Mouse (Mus musculus): ENCODE measurements at regions not wholly inside any gene's neighbourhood (a gene's known extent, or its start where the extent isn't known, plus 50 kb on each side); places are given as distances from the start of the nearest gene placed in this dataset.
A peak's percentile ranks its signal among the peaks of the same experiment; 100 is the strongest.

DNA sequence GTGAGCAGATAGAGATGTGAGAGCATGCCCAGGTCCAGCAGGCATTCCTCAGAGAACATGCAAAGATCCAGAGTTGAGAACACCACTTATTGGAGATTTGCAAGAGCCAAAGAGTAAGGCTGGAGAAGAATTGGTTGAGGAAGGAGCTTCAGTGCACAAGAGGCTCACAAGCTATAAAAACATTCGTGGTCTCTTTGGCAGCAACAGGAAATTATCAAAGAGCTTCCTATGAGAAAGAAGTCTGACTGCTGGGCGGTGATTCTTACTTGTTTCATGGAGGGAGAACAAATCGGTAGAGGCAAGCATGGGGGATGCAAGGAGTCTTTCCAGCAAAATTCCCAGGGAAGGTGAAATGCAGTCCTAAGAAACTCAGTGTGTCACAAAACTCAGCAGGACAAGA, 83.0 kb upstream of the Dph5 start:
- no peak for ATAC-seq (ENCODE audit: extremely low read depth, insufficient number of reproducible peaks, low FRiP score, poor library complexity, severe bottlenecking)
- DNase-seq (ENCODE audit: low spot score) = no peak
- peaks cover 19% of the 10 kb centered on the region; the same call in 1 of the 2 replicates for H3K27me3 ChIP-seq (ENCODE audit: insufficient read depth, low read length)
- H3K36me3 ChIP-seq (replicated peaks) = no peaks in the 10 kb centered on the region
- no peaks in the 10 kb centered on the region for H3K9me3 ChIP-seq (replicated peaks)
- no peak for TF ChIP-seq GATA2 (IDR thresholded peaks at IDR 0.05; ENCODE audit: borderline replicate concordance, low read depth, low read length)
- TF ChIP-seq POLR2AphosphoS5 (IDR thresholded peaks at IDR 0.05; ENCODE audit: insufficient replicate concordance, low read depth, low read length) = no peak
- no peak for TF ChIP-seq TAL1 (conservative IDR thresholded peaks at IDR 0.05; ENCODE audit: low read depth, low read length)
- no peak for TF ChIP-seq CTCF (IDR thresholded peaks at IDR 0.05; ENCODE audit: low read depth, low read length)
- TF ChIP-seq GATA1 (IDR thresholded peaks at IDR 0.05; ENCODE audit: borderline replicate concordance, low read length) = no peak
- H3K4me3 ChIP-seq (ENCODE audit: low read depth, low read length) = no peak overlapping the region
- H3K4me1 ChIP-seq (ENCODE audit: insufficient read depth, low read depth, low read length) = peaks cover 24% of the 10 kb centered on the region

DNA sequence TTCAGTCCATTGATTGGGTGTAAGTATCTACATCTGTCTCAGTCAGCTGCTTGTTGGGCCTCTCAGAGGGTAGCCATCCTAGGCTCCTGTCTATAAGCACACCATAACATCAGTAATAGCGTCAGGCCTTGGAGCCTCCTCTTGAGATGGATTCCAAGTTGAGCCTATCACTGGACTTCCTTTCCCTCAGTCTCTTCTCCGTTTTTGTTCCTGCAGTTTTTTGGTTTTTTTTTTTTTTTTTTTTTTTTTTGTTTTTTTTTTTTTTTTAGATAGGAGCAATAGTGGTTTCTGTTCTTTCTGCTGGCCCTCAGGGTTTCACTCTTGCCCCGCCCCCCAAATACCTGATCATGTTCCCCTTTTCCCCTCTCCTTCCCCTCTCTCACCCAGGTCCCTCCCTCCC, 80.6 kb upstream of the Dph5 start:
- no peak for DNase-seq (ENCODE audit: low spot score)
- H3K27me3 ChIP-seq (ENCODE audit: insufficient read depth, low read length) = 0 out of 2 replicates have a peak, but pooled peaks cover 15% of the 10 kb centered on the region

DNA sequence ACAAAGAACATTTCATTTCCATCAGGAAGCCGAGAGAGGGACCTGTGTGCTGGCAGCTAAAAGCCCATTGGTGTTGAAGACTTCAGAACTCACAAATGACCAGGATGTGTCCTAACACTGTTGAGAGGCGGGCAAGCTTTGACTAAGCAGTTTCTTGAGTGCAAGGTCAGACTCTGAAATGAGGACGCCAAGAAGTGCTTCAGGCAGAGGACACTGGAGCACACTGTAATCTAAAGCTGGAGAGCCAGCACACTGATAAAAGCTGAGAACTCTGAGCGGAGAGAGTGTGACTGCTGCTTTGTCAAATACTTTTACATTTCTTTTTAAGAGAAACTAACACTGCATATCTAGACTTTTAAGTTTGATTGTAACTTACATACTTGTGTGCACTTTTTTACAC, 72.5 kb upstream of the Dph5 start:
- H3K27me3 ChIP-seq (ENCODE audit: insufficient read depth, low read length) = peaks cover 5% of the 10 kb centered on the region
- TF ChIP-seq GATA2 (IDR thresholded peaks at IDR 0.05; ENCODE audit: borderline replicate concordance, low read depth, low read length) (no peak), TAL1 (conservative IDR thresholded peaks at IDR 0.05; ENCODE audit: low read depth, low read length) (no peak), GATA1 (IDR thresholded peaks at IDR 0.05; ENCODE audit: borderline replicate concordance, low read length) (no peak), CTCF (IDR thresholded peaks at IDR 0.05; ENCODE audit: low read depth, low read length) (no peak), POLR2AphosphoS5 (IDR thresholded peaks at IDR 0.05; ENCODE audit: insufficient replicate concordance, low read depth, low read length) (no peak)
- no peaks in the 10 kb centered on the region for H3K36me3 ChIP-seq (replicated peaks)
- no peaks in the 10 kb centered on the region for H3K9me3 ChIP-seq (replicated peaks)
- peaks cover 44% of the 10 kb centered on the region for H3K4me1 ChIP-seq (ENCODE audit: insufficient read depth, low read depth, low read length)
- ATAC-seq (ENCODE audit: extremely low read depth, insufficient number of reproducible peaks, low FRiP score, poor library complexity, severe bottlenecking) = 0 out of 2 replicates have a peak, but pooled peaks have one; percentile 10
- no peak overlapping the region for H3K4me3 ChIP-seq (ENCODE audit: low read depth, low read length)
- DNase-seq (ENCODE audit: low spot score) = no peak

More for the DNA sequence above, 80.6 kb upstream of the Dph5 start:
- ATAC-seq (ENCODE audit: extremely low read depth, insufficient number of reproducible peaks, low FRiP score, poor library complexity, severe bottlenecking) = no peak
- no peak for TF ChIP-seq TAL1 (conservative IDR thresholded peaks at IDR 0.05; ENCODE audit: low read depth, low read length)
- TF ChIP-seq CTCF (IDR thresholded peaks at IDR 0.05; ENCODE audit: low read depth, low read length) = no peak
- no peak for TF ChIP-seq GATA2 (IDR thresholded peaks at IDR 0.05; ENCODE audit: borderline replicate concordance, low read depth, low read length)
- no peak for TF ChIP-seq GATA1 (IDR thresholded peaks at IDR 0.05; ENCODE audit: borderline replicate concordance, low read length)
- TF ChIP-seq POLR2AphosphoS5 (IDR thresholded peaks at IDR 0.05; ENCODE audit: insufficient replicate concordance, low read depth, low read length) = no peak
- Histone ChIP-seq H3K9me3 (replicated peaks) (no peaks in the 10 kb centered on the region), H3K4me1 (ENCODE audit: insufficient read depth, low read depth, low read length) (0 out of 2 replicates have a peak, but pooled peaks cover 3% of the 10 kb centered on the region), H3K4me3 (ENCODE audit: low read depth, low read length) (no peak overlapping the region), H3K36me3 (replicated peaks) (no peaks in the 10 kb centered on the region)

DNA sequence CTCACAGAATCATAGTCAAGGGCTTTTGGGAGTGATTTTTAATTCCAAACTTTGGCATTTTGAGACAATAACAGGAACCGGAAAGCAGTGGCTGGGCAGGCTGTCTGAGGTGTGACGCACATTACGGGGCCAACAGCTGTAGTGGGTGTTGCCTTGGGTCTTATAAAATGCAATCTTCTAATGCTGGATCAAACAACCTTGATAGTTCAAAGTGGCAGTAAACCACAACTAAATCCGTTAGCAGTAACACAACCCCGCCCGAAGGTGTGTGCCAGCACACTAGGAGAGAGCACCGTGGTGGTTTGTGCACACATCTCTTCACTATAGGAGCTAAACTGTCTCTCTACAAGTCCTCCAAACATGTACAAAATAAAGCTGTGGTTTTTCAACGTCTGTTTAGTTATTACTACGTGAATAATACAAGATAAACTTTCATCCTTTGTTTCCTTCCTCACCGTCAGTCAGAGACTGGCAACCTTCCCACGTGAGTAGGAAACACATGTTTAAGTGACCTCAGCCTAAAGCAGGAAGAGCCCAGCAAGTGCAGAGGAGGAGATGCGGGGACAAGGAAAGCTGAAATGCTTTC, 72.0 kb upstream of the Dph5 start:
- Histone ChIP-seq H3K4me3 (ENCODE audit: low read depth, low read length) (no peak overlapping the region), H3K27me3 (ENCODE audit: insufficient read depth, low read length) (peaks cover 7% of the 10 kb centered on the region), H3K4me1 (ENCODE audit: insufficient read depth, low read depth, low read length) (peaks cover 49% of the 10 kb centered on the region), H3K36me3 (replicated peaks) (no peaks in the 10 kb centered on the region), H3K9me3 (replicated peaks) (no peaks in the 10 kb centered on the region)
- no peak for DNase-seq (ENCODE audit: low spot score)
- TF ChIP-seq GATA1 (IDR thresholded peaks at IDR 0.05; ENCODE audit: borderline replicate concordance, low read length) (no peak), CTCF (IDR thresholded peaks at IDR 0.05; ENCODE audit: low read depth, low read length) (no peak), POLR2AphosphoS5 (IDR thresholded peaks at IDR 0.05; ENCODE audit: insufficient replicate concordance, low read depth, low read length) (no peak), TAL1 (conservative IDR thresholded peaks at IDR 0.05; ENCODE audit: low read depth, low read length) (no peak), GATA2 (IDR thresholded peaks at IDR 0.05; ENCODE audit: borderline replicate concordance, low read depth, low read length) (no peak)
- ATAC-seq (ENCODE audit: extremely low read depth, insufficient number of reproducible peaks, low FRiP score, poor library complexity, severe bottlenecking) = peak; percentile 64

DNA sequence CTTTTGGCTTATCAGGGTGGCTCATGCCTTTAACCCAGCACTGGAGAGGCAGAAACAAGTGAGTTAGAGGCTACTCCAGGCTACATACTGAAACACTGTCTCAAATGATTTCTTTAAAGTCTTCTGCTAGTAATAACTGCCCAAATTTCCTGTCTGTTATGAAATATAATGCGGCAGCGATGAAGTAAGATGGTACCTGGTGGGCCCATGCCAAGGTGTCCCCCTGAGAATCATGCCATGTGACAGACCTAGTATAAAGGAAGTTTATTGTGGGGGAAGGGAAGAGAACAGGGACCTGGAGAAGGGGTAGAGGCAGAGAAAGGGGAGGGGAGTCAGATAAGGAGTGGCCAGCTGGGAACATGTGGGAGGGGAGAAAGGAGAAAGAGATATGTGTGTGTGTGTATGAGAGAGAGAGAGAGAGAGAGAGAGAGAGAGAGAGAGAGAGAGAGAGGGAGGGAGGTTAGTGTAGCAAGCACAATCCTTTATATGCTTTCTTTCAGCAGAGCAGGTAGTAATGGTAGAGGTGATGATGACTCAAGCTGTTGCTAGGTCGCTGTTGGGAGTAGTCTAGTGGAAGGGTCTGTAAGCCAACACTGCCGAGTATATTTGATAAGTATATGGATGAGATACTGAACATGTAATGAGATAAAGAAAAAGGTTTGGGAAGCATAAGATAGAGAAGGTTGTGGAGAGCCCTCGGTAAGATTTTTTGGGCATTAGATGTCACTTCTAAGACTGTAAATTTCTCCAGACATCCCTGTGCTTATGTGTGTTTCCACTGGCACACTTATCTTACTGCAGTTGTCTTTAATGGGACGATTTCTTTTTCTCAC, 71.1 kb upstream of the Dph5 start:
- H3K4me3 ChIP-seq (ENCODE audit: low read depth, low read length) = no peak overlapping the region
- no peak for ATAC-seq (ENCODE audit: extremely low read depth, insufficient number of reproducible peaks, low FRiP score, poor library complexity, severe bottlenecking)

DNA sequence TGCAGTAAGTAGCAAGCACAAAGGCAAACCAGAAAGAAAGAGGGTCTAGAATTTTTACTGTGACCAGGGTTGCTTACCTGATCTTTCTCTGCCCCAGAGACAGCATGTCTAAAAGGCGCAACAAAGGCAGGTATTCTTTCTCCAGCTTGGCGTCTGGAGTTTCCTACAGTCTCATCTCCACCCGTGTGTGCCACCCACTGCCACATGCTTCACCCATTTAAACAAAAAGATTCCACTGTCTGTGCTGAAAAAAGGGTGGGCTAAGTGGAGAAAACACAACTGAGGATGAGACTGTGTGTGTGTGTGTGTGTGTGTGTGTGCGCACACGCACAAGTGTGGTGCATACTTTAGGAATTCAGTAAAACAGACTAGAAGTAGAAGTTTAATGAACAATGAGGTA, 69.9 kb upstream of the Dph5 start:
- Histone ChIP-seq H3K4me3 (ENCODE audit: low read depth, low read length) (no peak overlapping the region), H3K9me3 (replicated peaks) (no peaks in the 10 kb centered on the region), H3K4me1 (ENCODE audit: insufficient read depth, low read depth, low read length) (peaks cover 47% of the 10 kb centered on the region), H3K27me3 (ENCODE audit: insufficient read depth, low read length) (peaks cover 7% of the 10 kb centered on the region), H3K36me3 (replicated peaks) (no peaks in the 10 kb centered on the region)
- no peak for TF ChIP-seq GATA2 (IDR thresholded peaks at IDR 0.05; ENCODE audit: borderline replicate concordance, low read depth, low read length)
- no peak for TF ChIP-seq CTCF (IDR thresholded peaks at IDR 0.05; ENCODE audit: low read depth, low read length)
- TF ChIP-seq POLR2AphosphoS5 (IDR thresholded peaks at IDR 0.05; ENCODE audit: insufficient replicate concordance, low read depth, low read length) = no peak
- TF ChIP-seq GATA1 (IDR thresholded peaks at IDR 0.05; ENCODE audit: borderline replicate concordance, low read length) = no peak
- no peak for TF ChIP-seq TAL1 (conservative IDR thresholded peaks at IDR 0.05; ENCODE audit: low read depth, low read length)
- ATAC-seq (ENCODE audit: extremely low read depth, insufficient number of reproducible peaks, low FRiP score, poor library complexity, severe bottlenecking) (no peak), DNase-seq (ENCODE audit: low spot score) (no peak)

More for the DNA sequence above, 71.1 kb upstream of the Dph5 start:
- H3K4me1 ChIP-seq (ENCODE audit: insufficient read depth, low read depth, low read length) = peaks cover 49% of the 10 kb centered on the region
- H3K9me3 ChIP-seq (replicated peaks) = no peaks in the 10 kb centered on the region
- no peaks in the 10 kb centered on the region for H3K36me3 ChIP-seq (replicated peaks)
- H3K27me3 ChIP-seq (ENCODE audit: insufficient read depth, low read length) = peaks cover 7% of the 10 kb centered on the region
- DNase-seq (ENCODE audit: low spot score) = no peak
- TF ChIP-seq TAL1 (conservative IDR thresholded peaks at IDR 0.05; ENCODE audit: low read depth, low read length) = no peak
- no peak for TF ChIP-seq GATA1 (IDR thresholded peaks at IDR 0.05; ENCODE audit: borderline replicate concordance, low read length)
- TF ChIP-seq GATA2 (IDR thresholded peaks at IDR 0.05; ENCODE audit: borderline replicate concordance, low read depth, low read length) = no peak
- TF ChIP-seq POLR2AphosphoS5 (IDR thresholded peaks at IDR 0.05; ENCODE audit: insufficient replicate concordance, low read depth, low read length) = no peak
- no peak for TF ChIP-seq CTCF (IDR thresholded peaks at IDR 0.05; ENCODE audit: low read depth, low read length)
